Mouse (Mus musculus) gastrocnemius, postnatal 4 days (tissue): ENCODE results near the gene Gm14597. TPM values are rescaled to one million over a fixed set of nuclear protein-coding genes. Genes with fewer than 3 reads are reported as not detected.
"Not testable (repeated sequence)": the region's sequence is repeated elsewhere in the genome, so short reads cannot be mapped to it uniquely, and the experiment has no call there.

ENCODE experiments used
- DNase-seq, 2 experiments: peaks; one replicate each; pipeline ENCODE4 v3.0.0; 2021 to 2022; ENCODE audit warnings: low spot score in 2 of 2, mixed read lengths in 2 of 2
- long read RNA-seq, 2 experiments: library from polyadenylated mRNA; stranded (forward); transcript quantifications; one replicate each; pipeline ENCODE4 v2.0.0; 2021
- total RNA-seq, 2 experiments: library from RNA; stranded (reverse); gene quantifications; 2 replicates each; pipeline ENCODE4 v1.2.3; 2021

The Gm14597 gene
- total RNA-seq = not detected
- long read RNA-seq, experiment 1 = 0 reads
- long read RNA-seq, experiment 2 = 0 reads

GRCm38 (mm10) chrX:53608879-53609278 lies at the start of gene Gm14597:
Gm14597 (minus strand) TSS chrX:53608979.
- not testable (repeated sequence) for DNase-seq

- not testable (repeated sequence) for DNase-seq
These were observed 44.1 kb upstream of the Gm14597 start for GRCm38 (mm10) chrX:53652917-53653316.

GRCm38 (mm10) chrX:53645885-53646284 lies 37.1 kb upstream of the Gm14597 start:
- no peak for DNase-seq

GRCm38 (mm10) chrX:53642980-53643961 lies 34.5 kb upstream of the Gm14597 start, which contains the start of gene Rtl8a:
Rtl8a (minus strand) TSS chrX:53643682.
- DNase-seq = peak; percentile 39 to 80

GRCm38 (mm10) chrX:53642604-53642979 lies 33.8 kb upstream of the Gm14597 start:
- not testable (repeated sequence) for DNase-seq

- DNase-seq = not testable (repeated sequence)
These were observed 29.3 kb upstream of the Gm14597 start for GRCm38 (mm10) chrX:53638107-53638506.

- DNase-seq = not testable (repeated sequence)
These were observed 2.6 kb upstream of the Gm14597 start for GRCm38 (mm10) chrX:53611395-53611794.

- DNase-seq = peak in 1 of 2 experiments; percentile 38
These were observed 1.8 kb upstream of the Gm14597 start for GRCm38 (mm10) chrX:53610571-53610970.

- DNase-seq = peak in 1 of 2 experiments; percentile 7
These were observed 511 bp downstream of the Gm14597 start for GRCm38 (mm10) chrX:53608122-53608813.

GRCm38 (mm10) chrX:53607242-53608121 lies 1.3 kb downstream of the Gm14597 start, which contains the start of gene Rtl8c:
Rtl8c (plus strand) TSS chrX:53608032.
- DNase-seq = peak; percentile 27 to 50

- DNase-seq = not testable (repeated sequence)
These were observed 2.6 kb downstream of the Gm14597 start for GRCm38 (mm10) chrX:53606176-53606575.

- peak in 1 of 2 experiments; percentile 19 for DNase-seq
These were observed 8.8 kb downstream of the Gm14597 start for GRCm38 (mm10) chrX:53599993-53600392.

GRCm38 (mm10) chrX:53583404-53583803 lies 25.4 kb downstream of the Gm14597 start:
- not testable (repeated sequence) for DNase-seq

GRCm38 (mm10) chrX:53581407-53581806 lies 27.4 kb downstream of the Gm14597 start:
- DNase-seq = not testable (repeated sequence)

- DNase-seq = no peak
These were observed 29.5 kb downstream of the Gm14597 start for GRCm38 (mm10) chrX:53579311-53579710.

Other genes starting within 250 kb of the Gm14597 start
- 10 to 100 TPM; 68.7 to 86.5 TPM for gene Mospd1, start 238.5 kb downstream of the Gm14597 start, total RNA-seq
- not detected for gene Etd, start 174.1 kb downstream of the Gm14597 start, total RNA-seq
- 10 to 100 TPM; 20.6 to 22.4 TPM for gene Rtl8c, start 947 bp downstream of the Gm14597 start, total RNA-seq
- 100 to 1,000 TPM; 114 to 144 TPM for gene Rtl8a, start 34.7 kb upstream of the Gm14597 start, total RNA-seq
- gene Rtl8b, start 61.4 kb upstream of the Gm14597 start, total RNA-seq = 100 to 1,000 TPM; 103 to 122 TPM
- gene 4930502E18Rik, start 115.8 kb upstream of the Gm14597 start, total RNA-seq = not detected
- gene 1700013H16Rik, start 148.9 kb upstream of the Gm14597 start, total RNA-seq = not detected
- gene Zfp36l3, start 167.4 kb upstream of the Gm14597 start, total RNA-seq = not detected
- under 1 TPM; 0.47 to 0.75 TPM for gene Xlr, start 188.7 kb upstream of the Gm14597 start, total RNA-seq